Mouse (Mus musculus) heart, embryonic 16.5 days (tissue): ENCODE measurements around the gene Dennd1a. TPM values are rescaled to one million over a fixed set of nuclear protein-coding genes. Genes with fewer than 3 reads are reported as not detected.

ENCODE experiments used
- ATAC-seq: fragments of 200-750 bp; cut with Nextera tagmentation; replicated peaks from 2 replicates; pipeline ENCODE4 v1.8.0; 2017; ENCODE audit warnings: moderate number of reproducible peaks; ENCODE audit not compliant: insufficient read depth, low FRiP score; ENCODE audit errors: extremely low read depth
- H3K27ac ChIP-seq: fragments of 300-500 bp; sonication (generic); 2 replicates; pipeline ENCODE4 v1.5.1; 2014; ENCODE audit warnings: mild to moderate bottlenecking, low read length, control low read depth, moderate library complexity
- H3K27me3 ChIP-seq: fragments of 300-500 bp; sonication (generic); 2 replicates; pipeline ENCODE4 v1.6.1; 2014; ENCODE audit warnings: low read length, mixed read lengths; ENCODE audit not compliant: control insufficient read depth, insufficient read depth
- H3K36me3 ChIP-seq: fragments of 300-500 bp; sonication (generic); 2 replicates; pipeline ENCODE4 v1.6.1; 2014; ENCODE audit not compliant: control insufficient read depth, insufficient read depth
- H3K4me1 ChIP-seq: fragments of 300-500 bp; sonication (generic); 2 replicates; pipeline ENCODE4 v1.6.1; 2014; ENCODE audit warnings: low read length, mixed read lengths; ENCODE audit not compliant: control insufficient read depth, insufficient read depth
- H3K4me2 ChIP-seq: fragments of 300-500 bp; sonication (generic); 2 replicates; pipeline ENCODE4 v1.6.1; 2014; ENCODE audit warnings: low read depth, mild to moderate bottlenecking, control low read depth, low read length
- H3K4me3 ChIP-seq: fragments of 300-500 bp; sonication (generic); 2 replicates; pipeline ENCODE4 v1.5.1; 2014; ENCODE audit warnings: mild to moderate bottlenecking, control low read depth, low read length
- H3K9ac ChIP-seq: fragments of 300-500 bp; sonication (generic); 2 replicates; pipeline ENCODE4 v1.6.1; 2014; ENCODE audit warnings: low read length, control low read depth
- H3K9me3 ChIP-seq: fragments of 300-500 bp; sonication (generic); replicated peaks from 2 replicates; pipeline ENCODE4 v1.6.1; 2016; ENCODE audit warnings: low read length; ENCODE audit not compliant: control insufficient read depth
- whole genome bisulfite sequencing: fragments of 180-500 bp; shearing (Covaris S2); extraction: QIAGEN DNeasy Blood & Tissue Kit; methylation state at CpG from one replicate; pipeline ENCODE4 v1.1.7; 2014; 5-methylcytosine and 5-hydroxymethylcytosine counted together
- polyA plus RNA-seq: library from polyadenylated mRNA; unstranded; fragments of >200 nt; fragmentation: Nextera tagmentation; extraction: Ambion mirVana; gene quantifications from 2 replicates; pipeline ENCODE4 v1.2.1, GENCODE M21; 2015

Gene Dennd1a
- polyA plus RNA-seq, 1 experiment from 2014 or later = 12.7 TPM

- no peak overlapping the region for H3K9ac ChIP-seq
- H3K4me3 ChIP-seq = no peak overlapping the region
- no peaks in the 10 kb centered on the region; the same call in 1 of the 2 replicates for H3K36me3 ChIP-seq
- H3K27ac ChIP-seq = no peak overlapping the region
- no peaks in the 10 kb centered on the region for H3K4me1 ChIP-seq
- H3K27me3 ChIP-seq = no peaks in the 10 kb centered on the region
- no peaks in the 10 kb centered on the region for H3K9me3 ChIP-seq
- H3K4me2 ChIP-seq = no peak overlapping the region
- no peak for ATAC-seq
- WGBS = 47% methylated on average over 4 of the region's 4 CpGs
Observed at GRCm38 (mm10) chr2:37819526-37820152, 467.6 kb downstream of the Dennd1a start.

- H3K27me3 ChIP-seq = no peaks in the 10 kb centered on the region
- H3K4me2 ChIP-seq = no peak overlapping the region
- ATAC-seq = no peak
- H3K9ac ChIP-seq = no peak overlapping the region
- H3K36me3 ChIP-seq = no peaks in the 10 kb centered on the region; the same call in 1 of the 2 replicates
- no peak overlapping the region for H3K27ac ChIP-seq
- 45% methylated on average over 5 of the region's 5 CpGs for WGBS
- no peak overlapping the region for H3K4me3 ChIP-seq
- H3K9me3 ChIP-seq = no peaks in the 10 kb centered on the region
- H3K4me1 ChIP-seq = no peaks in the 10 kb centered on the region
Observed at GRCm38 (mm10) chr2:37818761-37819525, 468.2 kb downstream of the Dennd1a start.

DNA sequence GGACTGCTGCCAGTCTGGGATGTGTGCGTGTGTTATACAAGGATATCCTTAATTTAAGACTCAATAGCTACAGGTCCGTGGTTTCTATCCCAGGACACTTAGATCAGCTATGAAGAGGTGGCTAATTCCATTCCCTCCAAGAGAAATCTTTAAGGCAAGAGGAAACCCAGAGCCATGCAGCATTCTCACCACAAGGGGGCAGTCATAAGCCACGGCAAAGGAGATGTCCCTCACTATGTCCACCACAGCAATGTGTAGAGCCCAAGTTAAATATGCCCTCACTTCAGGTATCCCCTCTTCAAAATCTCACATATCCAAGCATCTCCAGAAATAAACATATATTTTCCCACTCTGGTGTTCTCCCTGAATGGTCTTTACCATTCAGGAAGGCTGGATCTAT, 471.5 kb downstream of the Dennd1a start:
- WGBS = 11% methylated on average over 3 of the region's 3 CpGs
- Histone ChIP-seq H3K27me3 (no peaks in the 10 kb centered on the region), H3K4me3 (no peak overlapping the region), H3K9ac (no peak overlapping the region), H3K9me3 (no peaks in the 10 kb centered on the region), H3K4me1 (no peaks in the 10 kb centered on the region), H3K27ac (no peak overlapping the region), H3K4me2 (no peak overlapping the region), H3K36me3 (no peaks in the 10 kb centered on the region; the same call in 1 of the 2 replicates)
- no peak for ATAC-seq

GRCm38 (mm10) chr2:37814820-37815361, 472.3 kb downstream of the Dennd1a start:
- ATAC-seq = no peak
- H3K4me2 ChIP-seq = no peak overlapping the region
- H3K9ac ChIP-seq = no peak overlapping the region
- H3K4me3 ChIP-seq = no peak overlapping the region
- 75% methylated on average over 8 of the region's 8 CpGs for WGBS
- no peaks in the 10 kb centered on the region for H3K4me1 ChIP-seq
- no peaks in the 10 kb centered on the region for H3K9me3 ChIP-seq
- H3K36me3 ChIP-seq = no peaks in the 10 kb centered on the region; the same call in 1 of the 2 replicates
- no peaks in the 10 kb centered on the region for H3K27me3 ChIP-seq
- no peak overlapping the region for H3K27ac ChIP-seq

GRCm38 (mm10) chr2:37812401-37812800, 474.8 kb downstream of the Dennd1a start:
- Histone ChIP-seq H3K4me1 (no peaks in the 10 kb centered on the region), H3K36me3 (no peaks in the 10 kb centered on the region; the same call in 1 of the 2 replicates), H3K27me3 (no peaks in the 10 kb centered on the region), H3K27ac (no peak overlapping the region), H3K9me3 (no peaks in the 10 kb centered on the region), H3K4me2 (no peak overlapping the region), H3K4me3 (no peak overlapping the region), H3K9ac (no peak overlapping the region)
- WGBS = 83% methylated on average over 5 of the region's 5 CpGs
- no peak for ATAC-seq

DNA sequence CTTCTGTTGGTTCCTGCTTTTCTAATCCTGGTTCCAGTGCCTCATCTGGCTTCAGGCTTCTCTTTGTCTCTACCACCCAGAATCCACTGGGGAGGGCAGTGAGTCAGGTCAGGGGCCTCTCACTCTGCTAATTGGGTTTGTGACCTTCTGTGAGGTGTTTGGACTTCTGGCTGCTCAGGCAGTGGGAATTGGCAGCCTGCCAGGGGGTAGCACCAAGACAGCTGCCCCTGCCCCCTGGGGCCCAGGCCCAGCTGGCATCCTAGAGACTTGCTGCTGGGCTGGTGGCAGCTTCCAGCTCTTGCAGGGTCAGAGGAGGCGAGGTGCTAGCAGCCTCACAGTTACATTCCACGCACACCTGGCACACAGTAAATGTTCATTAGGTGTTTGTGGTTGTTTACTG, 475.5 kb downstream of the Dennd1a start:
- Histone ChIP-seq H3K9me3 (no peaks in the 10 kb centered on the region), H3K4me3 (no peak overlapping the region), H3K27ac (no peak overlapping the region), H3K9ac (no peak overlapping the region), H3K4me1 (no peaks in the 10 kb centered on the region), H3K36me3 (no peaks in the 10 kb centered on the region; the same call in 1 of the 2 replicates), H3K4me2 (no peak overlapping the region), H3K27me3 (no peaks in the 10 kb centered on the region)
- 79% methylated on average over 2 of the region's 2 CpGs for WGBS
- ATAC-seq = peak; percentile 46; the same call in 1 of the 2 replicates

DNA sequence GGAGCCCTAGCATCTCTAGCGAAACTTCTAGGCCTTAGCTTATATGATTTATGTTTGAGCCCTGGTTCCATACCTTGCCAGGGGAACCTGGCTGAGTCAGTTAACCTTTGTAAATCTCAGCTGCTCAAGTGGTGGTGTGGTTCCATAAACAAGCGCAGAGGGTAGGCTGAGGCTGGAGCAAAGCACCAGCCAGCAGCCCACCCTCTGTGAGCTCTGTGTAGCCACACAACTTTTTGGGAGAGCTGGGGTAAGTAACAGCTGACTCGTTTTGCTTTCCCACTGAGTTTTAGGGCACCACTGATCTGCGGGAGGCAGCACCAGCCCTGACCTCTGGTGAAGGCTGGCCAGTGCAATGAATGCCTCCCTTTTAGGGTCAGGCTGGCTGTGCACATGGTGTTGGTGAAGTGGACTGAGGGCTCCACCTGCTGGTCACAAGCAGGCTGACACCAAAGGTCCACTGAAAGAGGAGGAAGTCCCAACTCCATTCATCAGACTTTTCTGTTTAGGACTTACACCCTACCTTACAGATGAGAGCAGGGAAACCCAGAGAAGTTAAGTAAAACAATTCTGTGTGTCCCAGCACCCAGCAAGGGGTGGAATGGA, 484.5 kb downstream of the Dennd1a start:
- H3K9me3 ChIP-seq = no peaks in the 10 kb centered on the region
- H3K27ac ChIP-seq = no peak overlapping the region
- no peak overlapping the region for H3K4me2 ChIP-seq
- 0 out of 2 replicates have a peak, but pooled peaks cover 4% of the 10 kb centered on the region for H3K36me3 ChIP-seq
- peak; percentile 59 for ATAC-seq
- no peak overlapping the region for H3K4me3 ChIP-seq
- H3K9ac ChIP-seq = no peak overlapping the region
- 46% methylated on average over 4 of the region's 4 CpGs for WGBS
- peaks cover 5% of the 10 kb centered on the region for H3K4me1 ChIP-seq
- no peaks in the 10 kb centered on the region for H3K27me3 ChIP-seq

GRCm38 (mm10) chr2:37801687-37802086, 485.5 kb downstream of the Dennd1a start:
- Histone ChIP-seq H3K4me2 (no peak overlapping the region), H3K27me3 (no peaks in the 10 kb centered on the region), H3K27ac (no peak overlapping the region), H3K36me3 (0 out of 2 replicates have a peak, but pooled peaks cover 4% of the 10 kb centered on the region), H3K4me3 (no peak overlapping the region), H3K4me1 (peaks cover 5% of the 10 kb centered on the region), H3K9ac (no peak overlapping the region), H3K9me3 (no peaks in the 10 kb centered on the region)
- 83% methylated on average over 4 of the region's 4 CpGs for WGBS
- ATAC-seq = no peak
